Mouse (Mus musculus) limb, embryonic 14.5 days (tissue): ENCODE measurements around the gene Tank. TPM values are rescaled to one million over a fixed set of nuclear protein-coding genes. Genes with fewer than 3 reads are reported as not detected.

Experiments used
- ATAC-seq: fragments of 200-750 bp; cut with Nextera tagmentation; 2 replicates; pipeline ENCODE4 v1.8.0; 2017; ENCODE audit warnings: low read depth, moderate number of reproducible peaks, moderate TSS enrichment; ENCODE audit not compliant: low FRiP score
- DNase-seq: peaks from one replicate; pipeline ENCODE4 v3.0.0-alpha.2; 2015; ENCODE audit warnings: low spot score
- H3K27ac ChIP-seq: fragments of 300-500 bp; sonication (generic); replicated peaks from 2 replicates; pipeline ENCODE4 v1.5.1; 2014; ENCODE audit warnings: low read depth, mild to moderate bottlenecking, low read length, moderate library complexity, mixed read lengths
- H3K27me3 ChIP-seq: fragments of 300-500 bp; sonication (generic); 2 replicates; pipeline ENCODE4 v1.6.1; 2014; ENCODE audit warnings: low read length, mixed read lengths; ENCODE audit not compliant: control insufficient read depth, insufficient read depth
- H3K36me3 ChIP-seq: fragments of 300-500 bp; sonication (generic); 2 replicates; pipeline ENCODE4 v1.6.1; 2014; ENCODE audit warnings: mild to moderate bottlenecking, low read length, moderate library complexity, mixed read lengths; ENCODE audit not compliant: control insufficient read depth, insufficient read depth
- H3K4me1 ChIP-seq: fragments of 300-500 bp; sonication (generic); 2 replicates; pipeline ENCODE4 v1.6.1; 2014; ENCODE audit warnings: antibody characterized with exemption, low read length, mixed read lengths; ENCODE audit not compliant: control insufficient read depth, insufficient read depth
- H3K4me2 ChIP-seq: fragments of 300-500 bp; sonication (generic); replicated peaks from 2 replicates; pipeline ENCODE4 v1.6.1; 2014; ENCODE audit warnings: low read depth, mild to moderate bottlenecking, low read length, moderate library complexity; ENCODE audit not compliant: severe bottlenecking
- H3K4me3 ChIP-seq: fragments of 300-500 bp; sonication (generic); replicated peaks from 2 replicates; pipeline ENCODE4 v1.5.1; 2014; ENCODE audit warnings: low read length
- H3K9ac ChIP-seq: fragments of 300-500 bp; sonication (generic); 2 replicates; pipeline ENCODE4 v1.6.1; 2014; ENCODE audit warnings: mild to moderate bottlenecking, low read depth, low read length, moderate library complexity; ENCODE audit not compliant: severe bottlenecking
- H3K9me3 ChIP-seq: fragments of 300-500 bp; sonication (generic); 2 replicates; pipeline ENCODE4 v1.6.1; 2016; ENCODE audit warnings: low read length; ENCODE audit not compliant: control insufficient read depth
- POLR2A ChIP-seq: fragments of 200-500 bp; IDR thresholded peaks from 2 replicates; pipeline ENCODE4 v1.8.0; 2012; ENCODE audit warnings: inconsistent platforms, mild to moderate bottlenecking, moderate library complexity, borderline replicate concordance; ENCODE audit not compliant: insufficient read depth, insufficient read length; ENCODE audit errors: extremely low read depth
- WGBS: fragments of 180-500 bp; shearing (Covaris S2); extraction: QIAGEN DNeasy Blood & Tissue Kit; methylation state at CpG from one replicate; pipeline ENCODE4 v1.1.7; 2014; 5-methylcytosine and 5-hydroxymethylcytosine counted together
- polyA plus RNA-seq, 2 experiments: library from polyadenylated mRNA; depleted of rRNA in 1 of 2; stranded (reverse) in 1 of 2; unstranded in 1 of 2; fragments of >200 nt; fragmentation: Nextera tagmentation in 1 of 2; extraction: Ambion mirVana in 1 of 2; gene quantifications; 2 replicates each; pipeline versions ENCODE4 v1.2.1 to v1.2.3; 2012 to 2014

The Tank gene
- polyA plus RNA-seq, 2 experiments, result 22.7 to 32.1 TPM

GRCm38 (mm10) chr2:61545666-61546065 lies 32.7 kb upstream of the Tank start:
- Histone ChIP-seq H3K4me3 (no peak overlapping the region), H3K27ac (no peak overlapping the region), H3K9ac (no peak overlapping the region), H3K36me3 (no peaks in the 10 kb centered on the region), H3K9me3 (no peaks in the 10 kb centered on the region), H3K27me3 (no peaks in the 10 kb centered on the region), H3K4me2 (no peak overlapping the region), H3K4me1 (no peaks in the 10 kb centered on the region)
- no peak for TF ChIP-seq POLR2A
- DNase-seq, result no peak
- no peak for ATAC-seq
- WGBS, result 68% methylated on average over 3 of the region's 3 CpGs

DNA sequence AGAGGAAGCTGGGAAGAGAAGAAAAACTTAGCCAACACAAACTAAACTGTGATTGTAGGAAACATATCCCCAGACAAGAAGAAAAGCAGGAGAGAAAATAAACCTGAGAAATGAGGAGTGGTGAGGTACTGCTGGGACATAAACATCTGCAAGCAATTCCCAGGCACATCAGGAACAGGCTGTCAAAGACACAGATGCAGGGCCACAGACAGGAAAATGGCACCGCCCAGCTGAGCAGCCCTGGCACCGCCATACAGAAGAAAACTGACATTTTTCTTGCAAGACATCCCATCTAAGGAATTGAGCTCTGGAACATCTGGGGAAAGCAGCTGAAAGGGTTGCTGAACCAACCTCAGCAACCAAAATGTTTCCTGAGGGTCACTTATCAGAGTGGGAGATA lies 30.4 kb upstream of the Tank start:
- no peaks in the 10 kb centered on the region for H3K27me3 ChIP-seq
- H3K4me1 ChIP-seq, result no peaks in the 10 kb centered on the region
- H3K9ac ChIP-seq, result no peak overlapping the region
- ATAC-seq (no peak), DNase-seq (no peak)
- 16% methylated on average over 2 of the region's 2 CpGs for WGBS
- no peaks in the 10 kb centered on the region for H3K36me3 ChIP-seq
- no peaks in the 10 kb centered on the region for H3K9me3 ChIP-seq
- TF ChIP-seq POLR2A, result no peak
- H3K4me2 ChIP-seq, result no peak overlapping the region
- no peak overlapping the region for H3K4me3 ChIP-seq
- H3K27ac ChIP-seq, result no peak overlapping the region

DNA sequence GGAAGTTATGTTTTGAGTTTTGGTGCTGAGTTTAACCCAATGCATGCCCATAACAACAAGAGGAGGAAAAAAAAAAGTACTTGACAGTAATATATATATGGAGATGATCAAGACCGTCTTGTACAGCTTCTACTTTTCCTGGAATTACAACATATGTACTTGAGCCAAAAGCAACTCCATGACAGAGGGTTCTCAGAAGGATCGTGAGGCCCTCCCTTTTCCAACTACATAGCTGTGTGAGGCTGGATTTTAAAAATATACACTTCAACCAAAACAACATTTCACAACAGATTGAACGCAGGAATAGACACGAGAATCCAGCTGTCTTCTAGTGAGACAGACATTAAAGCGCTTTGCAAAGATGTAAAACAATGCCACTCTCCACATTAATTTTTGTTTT lies 26.7 kb upstream of the Tank start:
- H3K36me3 ChIP-seq, result no peaks in the 10 kb centered on the region
- H3K4me3 ChIP-seq, result no peak overlapping the region
- no peak for DNase-seq
- no peak for ATAC-seq
- no peak for TF ChIP-seq POLR2A
- H3K9ac ChIP-seq, result no peak overlapping the region
- no peak overlapping the region for H3K27ac ChIP-seq
- H3K9me3 ChIP-seq, result no peaks in the 10 kb centered on the region
- H3K4me1 ChIP-seq, result no peaks in the 10 kb centered on the region
- no peak overlapping the region for H3K4me2 ChIP-seq
- 81% methylated on average over 5 of the region's 5 CpGs for WGBS
- H3K27me3 ChIP-seq, result no peaks in the 10 kb centered on the region

DNA sequence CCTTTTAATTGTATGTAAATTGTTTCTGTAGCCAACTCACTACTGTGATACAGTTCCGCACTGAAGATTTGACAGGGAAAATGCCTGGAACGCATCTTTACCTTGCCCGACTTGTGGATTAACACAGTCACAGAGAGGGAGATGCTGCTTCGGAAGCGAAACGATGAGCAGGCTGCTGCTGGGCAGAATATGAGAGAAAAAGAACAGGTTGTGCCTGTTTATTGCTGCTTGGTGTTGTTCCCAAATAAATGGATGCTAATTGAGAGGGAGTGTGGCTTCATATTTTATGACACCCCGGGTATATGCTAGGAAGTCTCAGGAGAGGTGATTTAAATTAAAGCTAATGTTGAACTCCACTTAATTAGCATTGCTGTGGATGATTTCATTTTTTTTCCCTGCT lies 23.0 kb upstream of the Tank start:
- DNase-seq (no peak), ATAC-seq (no peak)
- WGBS, result 64% methylated on average over 7 of the region's 7 CpGs
- Histone ChIP-seq H3K9ac (no peak overlapping the region), H3K9me3 (no peaks in the 10 kb centered on the region), H3K4me3 (no peak overlapping the region), H3K36me3 (no peaks in the 10 kb centered on the region), H3K4me1 (no peaks in the 10 kb centered on the region), H3K4me2 (no peak overlapping the region), H3K27ac (no peak overlapping the region), H3K27me3 (no peaks in the 10 kb centered on the region)
- TF ChIP-seq POLR2A, result no peak

GRCm38 (mm10) chr2:61555825-61556224 lies 22.6 kb upstream of the Tank start:
- WGBS, result 62% methylated on average over 2 of the region's 2 CpGs

GRCm38 (mm10) chr2:61556639-61557038 lies 21.7 kb upstream of the Tank start:
- DNase-seq, result no peak
- WGBS, result 65% methylated on average over 3 of the region's 3 CpGs
- Histone ChIP-seq H3K27ac (no peak overlapping the region), H3K27me3 (no peaks in the 10 kb centered on the region), H3K4me2 (no peak overlapping the region), H3K9me3 (no peaks in the 10 kb centered on the region), H3K4me1 (no peaks in the 10 kb centered on the region), H3K4me3 (no peak overlapping the region), H3K9ac (no peak overlapping the region), H3K36me3 (no peaks in the 10 kb centered on the region)
- ATAC-seq, result no peak
- no peak for TF ChIP-seq POLR2A

More at GRCm38 (mm10) chr2:61555825-61556224, 22.6 kb upstream of the Tank start:
- Histone ChIP-seq H3K27me3 (no peaks in the 10 kb centered on the region), H3K4me2 (no peak overlapping the region), H3K9ac (no peak overlapping the region), H3K9me3 (no peaks in the 10 kb centered on the region), H3K27ac (no peak overlapping the region), H3K4me3 (no peak overlapping the region), H3K4me1 (no peaks in the 10 kb centered on the region), H3K36me3 (no peaks in the 10 kb centered on the region)
- DNase-seq (no peak), ATAC-seq (no peak)
- no peak for TF ChIP-seq POLR2A
